Mouse (Mus musculus) liver, embryonic 15.5 days (tissue): ENCODE measurements around the gene Suclg2. TPM values are rescaled to one million over a fixed set of nuclear protein-coding genes. Genes with fewer than 3 reads are reported as not detected.

Experiments used
- ATAC-seq: fragments of 200-750 bp; cut with Nextera tagmentation; 2 replicates; pipeline ENCODE4 v1.8.0; 2017; ENCODE audit warnings: moderate number of reproducible peaks, mild to moderate bottlenecking, moderate library complexity; ENCODE audit not compliant: insufficient read depth
- H3K27ac ChIP-seq: fragments of 300-500 bp; sonication (generic); replicated peaks from 2 replicates; pipeline ENCODE4 v1.5.1; 2015; ENCODE audit warnings: mild to moderate bottlenecking, inconsistent platforms
- H3K27me3 ChIP-seq: fragments of 300-500 bp; sonication (generic); 2 replicates; pipeline ENCODE4 v1.6.1; 2015; ENCODE audit warnings: mild to moderate bottlenecking, inconsistent platforms
- H3K36me3 ChIP-seq: fragments of 300-500 bp; sonication (generic); replicated peaks from 2 replicates; pipeline ENCODE4 v1.6.1; 2015; ENCODE audit warnings: moderate library complexity, mild to moderate bottlenecking, inconsistent platforms
- H3K4me1 ChIP-seq: fragments of 300-500 bp; sonication (generic); replicated peaks from 2 replicates; pipeline ENCODE4 v1.6.1; 2015; ENCODE audit warnings: inconsistent platforms
- H3K4me2 ChIP-seq: fragments of 300-500 bp; sonication (generic); 2 replicates; pipeline ENCODE4 v1.6.1; 2015; ENCODE audit warnings: moderate library complexity, mild to moderate bottlenecking, inconsistent platforms
- H3K4me3 ChIP-seq: fragments of 300-500 bp; sonication (generic); replicated peaks from 2 replicates; pipeline ENCODE4 v1.5.1; 2015; ENCODE audit warnings: mild to moderate bottlenecking, inconsistent platforms
- H3K9ac ChIP-seq: fragments of 300-500 bp; sonication (generic); 2 replicates; pipeline ENCODE4 v1.6.1; 2015; ENCODE audit warnings: moderate library complexity, mild to moderate bottlenecking, inconsistent platforms
- H3K9me3 ChIP-seq: fragments of 300-500 bp; sonication (generic); replicated peaks from 2 replicates; pipeline ENCODE4 v1.6.1; 2016; ENCODE audit warnings: inconsistent platforms
- WGBS: fragments of 180-500 bp; shearing (Covaris S2); methylation state at CpG from one replicate; pipeline ENCODE4 v1.1.7; 2015; ENCODE audit warnings: mixed read lengths; ENCODE audit not compliant: insufficient replicate concordance; 5-methylcytosine and 5-hydroxymethylcytosine counted together
- polyA plus RNA-seq: library from polyadenylated mRNA; unstranded; fragments of >200 nt; fragmentation: Nextera tagmentation; extraction: Ambion mirVana; gene quantifications from 2 replicates; pipeline ENCODE4 v1.2.1, GENCODE M21; 2015

Suclg2 gene
- polyA plus RNA-seq, 1 experiment from 2014 or later, result 37.6 TPM

DNA sequence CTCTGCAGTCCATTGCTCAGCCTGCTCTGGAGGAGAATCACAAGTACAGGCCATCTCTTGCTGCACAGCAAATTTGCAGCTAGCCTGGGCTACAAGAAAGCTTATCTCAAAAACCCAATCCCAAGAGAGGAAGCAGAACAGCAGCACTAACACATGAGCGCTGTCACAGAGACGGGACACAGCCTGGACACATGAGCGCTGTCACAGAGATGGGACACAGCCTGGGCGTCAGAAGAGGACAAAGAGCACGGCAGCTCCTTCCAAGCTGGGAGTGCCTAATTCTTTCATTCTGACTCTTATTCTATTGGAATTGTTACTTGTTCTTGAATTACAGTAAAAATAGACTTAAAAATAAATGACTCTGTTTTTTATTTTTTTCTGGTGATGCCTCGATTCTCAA is 126.2 kb downstream of the Suclg2 start:
- 76% methylated on average over 6 of the region's 6 CpGs for WGBS

DNA sequence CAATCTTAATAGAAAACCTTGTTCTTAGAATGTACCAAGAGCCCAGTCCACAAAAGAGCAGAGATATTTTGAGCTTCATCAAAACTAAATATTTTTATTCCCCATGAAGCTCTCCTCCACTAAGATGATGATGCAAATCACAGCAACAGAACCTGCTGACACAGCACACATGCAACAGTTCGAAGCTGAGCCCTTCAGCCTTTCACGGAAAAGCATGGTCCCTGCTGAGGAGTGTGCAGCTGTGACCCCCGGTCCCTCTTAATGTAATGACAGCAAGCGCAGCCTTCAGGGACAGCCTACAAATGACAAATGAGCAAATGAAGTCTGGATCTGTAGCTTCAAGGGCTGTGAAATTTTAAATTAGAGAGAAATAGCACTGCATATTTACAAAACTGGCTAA is 128.1 kb downstream of the Suclg2 start:
- Histone ChIP-seq H3K4me3 (no peak overlapping the region), H3K9ac (no peak overlapping the region), H3K4me2 (no peak overlapping the region), H3K9me3 (no peaks in the 10 kb centered on the region), H3K27me3 (no peaks in the 10 kb centered on the region), H3K4me1 (no peaks in the 10 kb centered on the region), H3K36me3 (peaks cover 8% of the 10 kb centered on the region; the same call in 1 of the 2 replicates), H3K27ac (no peak overlapping the region)
- 70% methylated on average over 4 of the region's 4 CpGs for WGBS
- ATAC-seq, result no peak

More for the DNA sequence above, 126.2 kb downstream of the Suclg2 start:
- Histone ChIP-seq H3K4me1 (0 out of 2 replicates have a peak, but pooled peaks cover 3% of the 10 kb centered on the region), H3K27me3 (no peaks in the 10 kb centered on the region), H3K36me3 (peaks cover 4% of the 10 kb centered on the region; the same call in 1 of the 2 replicates), H3K4me3 (no peak overlapping the region), H3K9ac (no peak overlapping the region), H3K9me3 (no peaks in the 10 kb centered on the region), H3K4me2 (no peak overlapping the region), H3K27ac (no peak overlapping the region)
- ATAC-seq, result no peak

DNA sequence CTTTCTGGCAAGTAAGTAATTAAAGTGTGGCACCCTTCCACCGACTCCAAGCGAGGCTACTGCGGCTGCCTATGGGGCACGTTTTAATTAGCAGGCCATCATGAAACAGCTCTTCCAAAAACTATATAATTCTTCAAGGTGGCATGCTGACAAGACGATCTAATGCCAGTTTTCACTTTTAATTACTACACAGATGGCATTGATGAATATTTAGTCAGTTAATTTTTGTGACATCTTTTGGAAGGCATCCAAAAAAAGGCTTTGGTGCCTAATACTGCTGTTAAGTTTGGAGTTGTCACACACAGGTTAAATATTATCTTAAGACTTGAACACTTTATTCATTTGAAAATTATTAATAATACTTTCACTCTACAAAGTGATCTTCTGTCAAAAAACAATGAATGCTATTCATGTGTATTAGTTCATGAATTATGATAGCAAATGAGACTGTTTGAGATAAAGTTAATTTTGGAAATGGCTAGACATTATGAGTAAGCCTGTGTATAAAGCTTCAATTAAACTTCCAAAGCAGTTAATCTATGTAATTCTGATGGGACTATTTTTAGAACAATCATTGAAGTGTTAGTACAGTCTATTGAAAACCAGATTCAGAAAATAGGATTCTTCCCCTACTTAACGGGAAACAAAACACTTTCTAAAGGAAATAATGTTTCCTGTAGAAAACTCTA is 131.3 kb downstream of the Suclg2 start:
- H3K9me3 ChIP-seq, result no peaks in the 10 kb centered on the region
- H3K36me3 ChIP-seq, result peaks cover 15% of the 10 kb centered on the region; the same call in 1 of the 2 replicates
- no peak overlapping the region for H3K4me2 ChIP-seq
- 82% methylated on average over 6 of the region's 6 CpGs for WGBS
- no peak for ATAC-seq
- no peak overlapping the region for H3K27ac ChIP-seq
- no peaks in the 10 kb centered on the region for H3K4me1 ChIP-seq
- no peaks in the 10 kb centered on the region for H3K27me3 ChIP-seq
- H3K9ac ChIP-seq, result no peak overlapping the region
- H3K4me3 ChIP-seq, result no peak overlapping the region

DNA sequence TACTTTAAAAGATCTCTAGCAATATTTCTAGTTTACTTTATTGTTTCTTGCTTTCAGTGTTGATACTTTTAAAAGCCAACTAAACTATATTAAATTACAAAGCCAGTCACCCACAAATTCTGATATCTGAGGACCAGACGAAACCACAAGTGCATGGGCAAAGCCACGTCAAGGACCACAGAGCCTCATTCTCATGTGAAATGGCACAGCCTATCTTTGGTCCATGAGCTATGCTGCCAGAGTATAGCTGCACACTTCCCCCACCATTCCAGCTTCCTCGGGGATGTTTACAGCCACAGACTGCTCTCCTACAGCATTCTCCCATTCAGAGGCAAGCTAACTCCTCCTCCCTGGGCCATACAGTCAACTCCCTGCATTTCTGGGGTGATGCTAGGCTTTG is 136.7 kb downstream of the Suclg2 start:
- H3K27ac ChIP-seq, result no peak overlapping the region
- no peak overlapping the region for H3K9ac ChIP-seq
- H3K4me1 ChIP-seq, result no peaks in the 10 kb centered on the region
- H3K4me2 ChIP-seq, result no peak overlapping the region
- WGBS, result 42% methylated on average over 3 of the region's 3 CpGs
- no peak overlapping the region for H3K4me3 ChIP-seq
- ATAC-seq, result no peak
- peaks cover 17% of the 10 kb centered on the region; the same call in 1 of the 2 replicates for H3K36me3 ChIP-seq
- no peaks in the 10 kb centered on the region for H3K27me3 ChIP-seq
- no peaks in the 10 kb centered on the region for H3K9me3 ChIP-seq

DNA sequence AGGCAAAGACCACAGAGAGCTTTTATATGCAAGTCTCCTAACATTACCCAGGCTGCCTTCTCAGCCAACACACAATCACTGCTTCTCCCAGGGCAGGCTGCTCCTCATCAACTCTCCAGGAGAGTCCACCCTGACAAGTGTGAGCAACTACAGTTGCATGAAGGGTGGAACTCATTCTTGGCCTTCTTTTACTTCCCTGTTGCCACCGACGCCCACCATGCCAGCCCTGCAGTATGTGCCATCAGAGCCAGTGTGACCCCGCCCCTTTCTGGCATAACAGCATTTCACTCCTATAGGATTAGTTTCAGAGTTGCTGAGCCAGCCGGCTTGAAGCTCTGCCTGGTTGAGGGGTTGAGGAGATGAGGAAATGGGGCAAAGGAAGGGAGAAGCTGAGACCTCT is 138.8 kb downstream of the Suclg2 start:
- H3K9ac ChIP-seq, result no peak overlapping the region
- H3K36me3 ChIP-seq, result peaks cover 12% of the 10 kb centered on the region; the same call in 1 of the 2 replicates
- WGBS, result 72% methylated on average over 4 of the region's 4 CpGs
- no peak for ATAC-seq
- no peak overlapping the region for H3K27ac ChIP-seq
- no peaks in the 10 kb centered on the region for H3K4me1 ChIP-seq
- H3K9me3 ChIP-seq, result no peaks in the 10 kb centered on the region
- H3K4me3 ChIP-seq, result no peak overlapping the region
- H3K27me3 ChIP-seq, result no peaks in the 10 kb centered on the region
- no peak overlapping the region for H3K4me2 ChIP-seq

DNA sequence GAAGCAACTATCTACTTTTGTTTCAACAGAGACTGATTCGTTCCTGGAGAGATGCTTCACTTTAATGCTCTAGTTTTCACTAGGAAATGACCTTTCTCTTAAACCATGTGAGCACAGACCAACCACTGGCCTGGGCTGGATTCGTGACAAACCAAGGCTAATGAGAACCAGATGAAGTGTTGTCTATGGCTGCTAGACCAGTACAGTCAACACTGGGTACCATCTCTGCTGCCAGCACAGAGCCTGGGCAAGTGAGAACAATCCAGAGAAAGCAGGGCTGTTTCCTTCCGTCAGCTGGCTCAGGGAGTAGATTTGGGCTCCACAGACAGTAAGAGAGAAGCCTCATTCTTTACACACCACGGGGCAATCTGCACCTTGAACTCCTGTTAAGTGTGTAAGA is 143.1 kb downstream of the Suclg2 start:
- Histone ChIP-seq H3K9me3 (no peaks in the 10 kb centered on the region), H3K9ac (no peak overlapping the region), H3K4me3 (no peak overlapping the region), H3K4me1 (no peaks in the 10 kb centered on the region), H3K27ac (no peak overlapping the region), H3K4me2 (no peak overlapping the region), H3K36me3 (0 out of 2 replicates have a peak, but pooled peaks cover 6% of the 10 kb centered on the region), H3K27me3 (no peaks in the 10 kb centered on the region)
- no peak for ATAC-seq
- WGBS, result 71% methylated on average over 4 of the region's 4 CpGs

DNA sequence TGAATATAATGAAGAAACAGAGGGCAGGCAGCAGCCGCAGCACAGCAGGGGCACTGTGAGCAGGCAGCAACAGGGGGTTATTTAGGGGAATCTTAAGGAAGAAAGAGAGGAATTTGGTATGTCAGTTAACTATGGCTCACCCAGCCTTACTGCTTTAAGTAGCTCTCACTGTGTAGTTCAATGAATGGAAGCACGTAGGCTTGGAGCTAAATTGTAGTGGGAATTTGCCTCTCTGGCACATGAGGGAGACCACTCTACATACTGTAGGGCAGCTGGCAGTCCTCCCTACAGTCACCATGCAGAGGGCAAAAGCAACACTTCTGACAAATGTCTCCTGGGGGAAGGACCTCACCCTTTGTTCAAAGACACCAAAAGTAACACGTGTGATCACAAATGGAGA is 143.7 kb downstream of the Suclg2 start:
- H3K27ac ChIP-seq, result no peak overlapping the region
- no peaks in the 10 kb centered on the region for H3K4me1 ChIP-seq
- WGBS, result 65% methylated on average over 3 of the region's 3 CpGs
- H3K4me3 ChIP-seq, result no peak overlapping the region
- H3K27me3 ChIP-seq, result no peaks in the 10 kb centered on the region
- H3K9me3 ChIP-seq, result no peaks in the 10 kb centered on the region
- no peak overlapping the region for H3K9ac ChIP-seq
- H3K36me3 ChIP-seq, result 0 out of 2 replicates have a peak, but pooled peaks cover 6% of the 10 kb centered on the region
- no peak overlapping the region for H3K4me2 ChIP-seq
- ATAC-seq, result no peak

DNA sequence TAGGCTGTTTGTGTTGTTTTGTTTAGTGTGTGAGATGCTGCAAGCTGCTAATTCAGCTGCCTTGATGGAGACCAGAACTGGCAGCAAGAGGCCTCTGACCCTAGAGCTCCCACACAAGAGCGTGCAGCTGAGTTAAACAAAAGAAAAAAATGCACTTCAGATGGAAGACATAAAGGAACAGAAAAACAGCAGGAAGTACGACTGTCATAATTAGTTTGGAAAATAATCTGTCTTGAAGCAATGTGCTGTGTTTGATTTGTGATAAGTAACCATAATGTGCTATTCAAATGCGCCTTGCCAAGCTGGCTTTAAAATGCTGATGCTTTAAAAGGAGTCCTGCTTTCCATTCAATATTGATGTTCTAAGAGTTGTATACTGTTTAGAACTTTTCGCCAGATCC is 144.2 kb downstream of the Suclg2 start:
- no peaks in the 10 kb centered on the region for H3K27me3 ChIP-seq
- H3K9ac ChIP-seq, result no peak overlapping the region
- ATAC-seq, result no peak
- H3K4me3 ChIP-seq, result no peak overlapping the region
- no peak overlapping the region for H3K4me2 ChIP-seq
- H3K4me1 ChIP-seq, result no peaks in the 10 kb centered on the region
- no peak overlapping the region for H3K27ac ChIP-seq
- 60% methylated on average over 4 of the region's 4 CpGs for WGBS
- H3K9me3 ChIP-seq, result no peaks in the 10 kb centered on the region
- 0 out of 2 replicates have a peak, but pooled peaks cover 6% of the 10 kb centered on the region for H3K36me3 ChIP-seq

DNA sequence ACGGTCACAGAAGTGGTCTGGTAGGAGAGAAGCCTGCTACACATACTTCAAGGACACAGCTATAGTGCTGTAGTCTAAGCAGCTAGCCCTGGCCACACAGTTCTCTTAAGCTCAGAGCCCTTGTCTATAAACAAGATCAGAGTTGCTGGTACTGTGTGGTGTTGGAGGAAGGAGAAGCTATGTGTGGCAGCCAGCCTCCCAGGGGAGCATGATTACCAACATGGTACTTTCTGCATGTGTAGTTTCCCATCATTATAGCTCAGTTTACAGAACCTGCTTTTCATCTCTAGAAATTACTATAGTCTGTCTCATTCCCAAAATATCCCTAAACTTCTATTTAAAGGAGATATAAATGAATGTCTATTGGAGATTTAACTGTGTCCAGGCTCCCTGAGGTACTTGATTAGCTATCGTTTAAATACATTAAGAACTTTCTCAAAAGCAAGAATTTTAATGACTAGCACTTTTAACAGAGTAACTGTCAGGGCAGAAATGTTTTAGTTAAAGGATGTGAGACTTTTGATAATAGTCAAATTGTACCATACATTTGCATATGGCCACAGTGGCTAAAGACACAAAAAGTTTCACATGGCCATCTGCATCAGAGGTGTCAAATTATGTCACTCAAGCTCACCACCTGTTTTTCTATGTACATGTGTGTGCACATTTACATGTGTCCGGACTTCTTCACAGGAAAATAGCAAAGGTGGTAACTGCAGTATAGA is 145.4 kb downstream of the Suclg2 start:
- Histone ChIP-seq H3K9ac (no peak overlapping the region), H3K9me3 (no peaks in the 10 kb centered on the region), H3K4me3 (no peak overlapping the region), H3K27me3 (no peaks in the 10 kb centered on the region), H3K4me1 (no peaks in the 10 kb centered on the region), H3K27ac (no peak overlapping the region), H3K4me2 (no peak overlapping the region), H3K36me3 (peaks cover 4% of the 10 kb centered on the region; the same call in 1 of the 2 replicates)
- ATAC-seq, result no peak
- WGBS, result 68% methylated on average over 3 of the region's 3 CpGs

DNA sequence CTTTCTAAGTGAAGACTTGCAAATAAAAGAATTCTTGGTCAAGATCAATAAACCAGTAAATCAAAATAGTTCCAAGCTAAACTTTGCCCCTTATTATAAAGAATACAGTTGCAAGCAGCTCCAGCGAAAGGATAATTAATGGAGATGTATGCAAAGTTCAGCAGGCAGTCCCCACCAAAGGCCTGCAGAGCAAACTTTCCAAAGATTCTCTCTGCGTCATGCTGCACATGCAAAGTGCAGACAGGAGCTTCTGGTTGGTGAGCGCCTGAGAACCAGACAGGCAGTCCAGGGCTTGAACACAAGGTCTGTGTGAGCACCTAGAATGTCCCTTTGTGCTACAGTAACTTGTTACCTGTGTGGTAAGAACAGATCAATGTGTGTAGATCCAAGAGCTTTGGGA is 147.0 kb downstream of the Suclg2 start:
- ATAC-seq, result no peak
- no peak overlapping the region for H3K9ac ChIP-seq
- H3K27me3 ChIP-seq, result no peaks in the 10 kb centered on the region
- no peak overlapping the region for H3K4me2 ChIP-seq
- no peaks in the 10 kb centered on the region for H3K4me1 ChIP-seq
- H3K36me3 ChIP-seq, result no peaks in the 10 kb centered on the region; the same call in 1 of the 2 replicates
- H3K9me3 ChIP-seq, result no peaks in the 10 kb centered on the region
- 75% methylated on average over 3 of the region's 3 CpGs for whole genome bisulfite sequencing
- no peak overlapping the region for H3K27ac ChIP-seq
- H3K4me3 ChIP-seq, result no peak overlapping the region

DNA sequence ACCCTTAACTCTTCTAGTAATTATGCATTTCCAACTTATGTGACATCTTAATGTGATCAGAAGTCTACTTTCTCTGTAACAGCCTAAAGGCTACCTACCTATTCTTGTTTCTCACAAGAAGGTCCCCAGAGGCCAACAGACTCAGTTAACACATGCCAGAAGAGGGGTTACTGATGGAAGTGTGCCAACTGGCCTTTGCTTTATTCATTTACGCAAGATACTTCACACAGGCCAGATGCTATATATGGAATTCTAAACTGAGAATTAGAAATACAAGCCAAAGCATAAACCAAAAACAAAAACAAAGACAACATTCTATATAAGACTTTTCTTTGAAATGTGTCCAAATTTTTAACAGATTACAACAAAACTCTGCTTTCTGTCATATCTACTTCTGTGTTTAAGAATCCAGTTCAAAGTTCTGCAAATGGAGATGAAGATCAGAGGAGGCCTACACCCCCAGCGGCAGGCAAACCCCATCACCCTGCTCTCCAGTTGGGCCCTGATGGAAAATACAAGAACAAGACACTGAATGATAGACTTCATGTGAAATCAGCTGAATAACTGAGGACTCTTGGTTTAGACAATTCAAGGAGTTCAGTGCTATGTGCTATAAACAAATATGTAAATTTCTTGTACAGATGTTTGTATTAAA is 155.1 kb downstream of the Suclg2 start:
- no peak overlapping the region for H3K4me2 ChIP-seq
- no peak for ATAC-seq
- H3K36me3 ChIP-seq, result peaks cover 4% of the 10 kb centered on the region; the same call in 1 of the 2 replicates
- no peaks in the 10 kb centered on the region for H3K27me3 ChIP-seq
- H3K9me3 ChIP-seq, result no peaks in the 10 kb centered on the region
- no peak overlapping the region for H3K9ac ChIP-seq
- no peak overlapping the region for H3K27ac ChIP-seq
- no peaks in the 10 kb centered on the region for H3K4me1 ChIP-seq
- H3K4me3 ChIP-seq, result no peak overlapping the region
- 73% methylated on average over 2 of the region's 2 CpGs for WGBS
